Mouse (Mus musculus) lung, postnatal 0 days (tissue): ENCODE results near the gene Hecw1.

Experiments
- CTCF ChIP-seq: IDR thresholded peaks from 2 replicates; pipeline ENCODE4 v1.5.1; 2016; ENCODE audit warnings: antibody characterized with exemption, mild to moderate bottlenecking
- EP300 ChIP-seq: IDR thresholded peaks from 2 replicates; pipeline ENCODE4 v1.6.1; 2016; ENCODE audit warnings: antibody characterized with exemption, mild to moderate bottlenecking, control low read depth

GRCm38 (mm10) chr13:14461036-14461435, 62.0 kb downstream of the Hecw1 start:
- TF ChIP-seq CTCF (no peak), EP300 (no peak)
